Mouse (Mus musculus): Measurements from ENCODE around the gene Cntn1. TPM values are rescaled to one million over a fixed set of nuclear protein-coding genes. Genes with fewer than 3 reads are reported as not detected.

Cntn1 gene
- total RNA-seq, 2 experiments from 2014 or later: 308 to 312 TPM

Other genes starting within 250 kb of the Cntn1 start
- not detected for gene Smgc, start 212.9 kb upstream of the Cntn1 start, total RNA-seq (2021)